Mouse (Mus musculus): ENCODE measurements around the gene Blcap.
A peak's percentile ranks its signal among the peaks of the same experiment; 100 is the strongest.
"Not testable (repeated sequence)": the region's sequence is repeated elsewhere in the genome, so short reads cannot be mapped to it uniquely, and the experiment has no call there.

Gene Blcap

GRCm38 (mm10) chr2:157571224-157571832 is at the start of gene Blcap:
Gene Blcap (minus strand): TSS chr2:157571274.
- DNase-seq: peak; percentile 77

GRCm38 (mm10) chr2:157618393-157618792 is 47.3 kb upstream of the Blcap start:
- no peak for DNase-seq

- no peak for DNase-seq
Measured at GRCm38 (mm10) chr2:157613997-157614396, 42.9 kb upstream of the Blcap start.

DNA sequence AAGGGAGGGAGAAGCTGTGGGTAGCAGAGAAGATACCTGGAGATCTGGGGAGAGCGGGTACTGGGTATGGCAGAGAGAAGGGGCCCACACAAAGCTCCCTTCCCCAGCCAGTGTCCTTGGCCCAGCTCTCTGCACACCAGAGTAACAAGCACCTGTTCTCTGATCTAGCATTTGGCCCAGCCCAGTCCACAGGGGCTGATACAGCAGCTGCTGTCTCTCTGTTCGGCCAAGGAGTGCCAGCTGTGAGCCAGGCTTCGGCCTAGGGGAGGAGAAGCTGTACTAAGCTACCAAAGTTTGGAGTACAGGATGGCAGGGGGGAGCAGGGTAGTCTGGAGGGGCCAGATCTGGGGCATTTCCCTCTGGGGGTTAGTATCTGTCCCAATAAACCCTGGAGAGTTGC is 40.7 kb upstream of the Blcap start:
- DNase-seq: no peak

DNA sequence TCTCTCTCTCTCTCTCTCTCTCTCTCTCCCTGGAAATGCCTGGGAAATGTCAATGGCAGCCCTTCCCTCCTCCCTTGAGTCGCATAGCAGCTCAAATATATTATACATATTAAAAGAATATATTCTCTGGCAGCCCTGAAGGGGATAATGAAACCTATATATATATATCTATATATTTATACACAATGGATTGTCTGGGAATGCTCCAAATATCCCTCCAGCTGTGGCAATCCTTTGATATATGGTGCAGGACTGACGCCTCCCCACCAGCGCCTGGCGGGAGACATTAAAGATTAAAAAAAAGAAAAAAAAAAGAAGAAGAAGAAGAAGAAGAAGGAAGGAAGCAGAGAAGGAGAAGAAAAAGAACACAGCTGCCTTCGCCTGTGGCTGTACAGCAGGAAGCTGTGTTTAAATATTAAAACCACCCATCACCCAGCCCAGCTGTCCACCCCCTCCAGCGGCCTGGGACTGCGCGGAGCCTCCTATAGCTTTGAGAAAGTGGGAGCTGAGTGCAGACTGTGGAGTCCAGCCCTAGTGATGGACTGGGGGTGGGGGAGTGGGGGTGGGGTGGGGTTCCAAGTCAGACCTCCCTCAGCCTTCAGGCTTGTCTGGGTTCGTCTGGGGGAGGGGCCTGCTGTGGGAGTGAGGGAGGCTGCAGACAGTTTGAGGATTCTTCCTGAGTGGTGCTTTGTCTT is 36.6 kb upstream of the Blcap start:
- DNase-seq: no peak

DNA sequence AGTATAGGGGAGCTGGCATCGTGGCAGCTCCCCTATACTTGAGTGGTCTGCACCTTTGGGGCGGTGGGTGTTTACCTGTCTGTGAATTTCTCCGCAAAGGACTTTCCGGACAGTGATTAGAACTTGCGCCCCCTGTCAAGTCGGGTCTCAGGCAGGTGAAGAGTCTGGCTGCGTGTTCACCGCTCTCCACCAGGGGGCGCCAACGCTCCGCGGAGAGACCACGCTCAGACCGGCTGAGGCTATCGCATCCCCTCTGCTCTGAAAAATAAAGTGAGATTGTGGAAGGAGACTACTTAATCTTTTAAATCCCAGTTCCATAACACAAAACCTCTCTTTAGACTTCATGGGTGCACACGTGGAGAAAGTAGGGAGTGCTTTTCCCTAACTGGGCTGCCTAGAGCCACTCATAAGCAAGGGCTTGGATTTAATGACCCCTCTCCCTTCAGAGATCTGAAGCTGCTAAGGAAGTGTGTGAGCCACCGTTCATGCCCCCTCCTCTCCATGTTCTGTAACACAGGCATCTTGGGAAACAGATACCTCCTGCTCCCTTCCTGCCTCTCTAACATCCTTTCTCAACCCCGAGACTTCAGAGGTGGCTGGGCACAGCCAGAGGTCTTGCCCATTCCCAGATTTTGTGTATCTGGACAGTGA is 34.1 kb upstream of the Blcap start:
- DNase-seq: peak; percentile 79

DNA sequence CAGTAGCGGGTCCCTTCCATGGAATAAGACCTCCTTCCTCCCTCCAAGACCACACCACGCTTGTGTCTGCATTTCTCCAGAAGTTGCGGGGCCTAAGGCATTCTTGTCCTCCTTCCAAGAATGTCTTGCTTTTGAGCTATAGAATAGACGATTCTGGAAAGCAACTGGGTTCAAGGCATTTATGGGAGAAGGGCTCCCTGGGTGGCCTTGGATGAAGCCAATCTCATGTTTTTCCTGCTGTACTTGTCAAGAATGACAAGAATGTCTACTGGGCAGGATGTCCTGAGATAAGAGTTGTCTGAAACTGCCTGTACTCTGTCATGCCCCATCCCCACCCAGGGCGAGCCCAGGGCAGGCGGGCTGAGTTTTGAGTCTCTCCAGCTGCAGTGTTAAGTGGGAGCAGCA is 30.4 kb upstream of the Blcap start:
- DNase-seq: peak; percentile 57

DNA sequence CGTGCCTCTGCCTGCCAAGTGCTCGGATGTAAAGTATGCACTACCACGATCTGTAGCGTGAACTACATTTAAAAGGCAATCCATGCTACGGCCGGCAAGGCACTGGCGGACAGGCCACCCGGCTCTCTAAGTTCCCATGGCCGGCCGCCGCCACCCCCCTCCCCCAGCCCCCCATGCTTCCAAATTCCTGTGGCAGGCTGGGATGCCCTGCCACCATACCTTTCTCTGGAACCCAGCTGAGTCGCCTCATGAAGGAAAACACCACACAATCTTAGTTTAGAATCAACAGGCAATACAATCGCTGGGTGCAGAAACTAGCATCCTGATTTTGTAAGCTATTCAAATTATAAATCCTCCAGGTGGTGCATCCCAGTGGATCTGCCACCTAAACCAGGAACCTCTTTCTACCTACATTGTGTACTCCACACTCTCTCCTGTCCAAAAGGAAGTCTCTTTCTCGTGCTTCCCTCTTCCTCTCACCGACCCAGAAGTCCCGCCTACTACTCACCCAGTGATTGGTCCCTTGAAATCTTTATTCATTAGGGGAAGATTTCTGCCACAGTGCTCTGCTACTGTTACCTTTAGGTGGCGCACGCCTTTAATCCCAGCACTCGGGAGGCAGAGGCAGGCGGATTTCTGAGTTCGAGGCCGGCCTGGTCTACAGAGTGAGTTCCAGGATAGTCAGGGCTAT is 25.9 kb upstream of the Blcap start:
- DNase-seq: no peak

DNA sequence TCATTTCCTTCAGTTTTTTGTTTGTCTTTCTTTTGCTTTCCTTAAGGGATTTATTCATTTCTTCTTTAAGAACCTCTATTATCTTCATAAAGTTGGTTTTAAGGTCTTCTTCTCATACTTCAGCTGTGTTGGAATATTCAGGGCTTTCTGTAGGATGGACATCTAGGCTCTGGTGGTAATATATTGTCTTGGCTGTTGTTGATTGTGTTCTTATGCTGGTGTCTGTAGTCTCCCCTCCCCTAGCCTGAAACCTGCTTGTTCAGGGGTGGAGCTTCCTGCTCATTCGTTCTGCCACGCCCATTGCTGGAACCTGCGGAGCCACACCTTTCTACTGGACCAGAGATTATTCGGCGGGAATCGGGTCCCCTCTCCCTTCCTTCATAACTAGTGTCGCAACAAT is 14.3 kb upstream of the Blcap start:
- not testable (repeated sequence) for DNase-seq

DNA sequence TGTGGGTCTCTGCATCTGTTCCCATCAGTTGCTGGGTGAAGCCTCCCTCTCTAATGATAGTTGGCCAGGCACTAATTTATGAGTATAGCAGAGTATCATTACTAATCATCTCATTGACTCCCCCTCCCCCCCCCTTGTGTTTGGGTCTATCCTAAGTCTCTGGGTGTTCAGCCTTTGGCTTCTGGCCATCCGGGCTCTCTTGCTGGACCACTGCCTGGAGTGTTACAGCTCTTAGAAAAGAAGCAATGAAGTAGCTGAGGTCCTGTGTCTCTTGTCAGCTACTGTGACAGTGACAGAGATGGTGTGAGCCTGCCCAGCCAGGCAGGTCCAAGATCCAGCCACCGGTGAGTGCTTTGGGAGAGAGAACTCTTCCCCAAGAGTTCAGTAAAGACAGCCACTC is 1.7 kb upstream of the Blcap start:
- peak; percentile 56 for DNase-seq

DNA sequence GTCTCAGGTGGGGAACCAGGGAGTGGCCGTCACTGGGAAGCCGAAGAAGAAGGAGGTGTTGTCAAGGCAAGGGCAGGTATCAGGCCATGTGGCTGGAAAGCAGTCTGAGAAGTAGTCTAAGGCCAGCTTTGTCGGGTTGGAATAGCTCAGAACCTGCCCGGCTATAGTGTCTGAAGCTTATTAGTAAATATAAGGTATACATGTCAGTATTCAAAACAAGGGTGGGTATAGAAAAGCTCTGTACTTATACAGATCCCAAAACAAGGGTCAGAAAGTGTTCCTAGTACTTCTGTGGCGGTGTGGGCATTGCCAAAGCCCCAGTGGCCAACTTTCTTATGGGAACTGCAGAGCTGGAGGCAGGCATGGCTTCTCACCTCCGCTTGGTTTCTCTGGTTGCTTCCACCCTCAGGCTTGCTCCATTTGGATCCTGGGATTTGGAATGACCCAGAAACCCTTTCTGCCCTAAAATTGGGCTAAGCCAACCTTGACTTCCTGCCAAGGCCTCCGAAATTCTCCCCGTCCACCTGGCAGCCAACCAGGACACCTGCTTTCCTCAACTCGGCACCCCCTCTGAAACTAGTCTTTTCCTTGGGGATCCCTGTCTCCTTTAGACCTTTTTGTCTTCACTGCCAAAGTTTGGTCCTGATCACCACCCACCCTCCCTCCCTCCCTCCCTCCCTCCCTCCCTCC is 1.1 kb downstream of the Blcap start:
- no peak for DNase-seq

DNA sequence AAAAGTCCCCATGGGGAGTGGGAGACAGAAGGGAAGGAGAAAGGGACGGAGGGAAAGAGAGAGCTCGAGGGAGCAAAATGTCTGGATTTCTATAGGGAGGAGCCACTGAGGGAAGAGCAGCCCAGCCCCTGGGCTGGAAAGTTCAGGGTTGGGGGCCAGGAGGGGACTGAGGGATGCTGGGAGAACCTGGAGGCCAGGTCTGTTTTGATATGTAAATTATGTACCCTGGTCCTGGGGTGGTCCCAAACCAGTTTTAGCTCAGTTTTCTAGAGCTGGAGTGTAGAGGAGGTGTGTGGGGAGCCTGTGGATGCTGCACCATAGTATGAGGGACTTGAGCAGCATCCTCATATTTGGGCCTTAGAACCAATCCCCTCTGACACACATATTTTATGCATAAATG is 2.2 kb downstream of the Blcap start:
- no peak for DNase-seq

GRCm38 (mm10) chr2:157567235-157567961 is 3.7 kb downstream of the Blcap start:
- DNase-seq: no peak

DNA sequence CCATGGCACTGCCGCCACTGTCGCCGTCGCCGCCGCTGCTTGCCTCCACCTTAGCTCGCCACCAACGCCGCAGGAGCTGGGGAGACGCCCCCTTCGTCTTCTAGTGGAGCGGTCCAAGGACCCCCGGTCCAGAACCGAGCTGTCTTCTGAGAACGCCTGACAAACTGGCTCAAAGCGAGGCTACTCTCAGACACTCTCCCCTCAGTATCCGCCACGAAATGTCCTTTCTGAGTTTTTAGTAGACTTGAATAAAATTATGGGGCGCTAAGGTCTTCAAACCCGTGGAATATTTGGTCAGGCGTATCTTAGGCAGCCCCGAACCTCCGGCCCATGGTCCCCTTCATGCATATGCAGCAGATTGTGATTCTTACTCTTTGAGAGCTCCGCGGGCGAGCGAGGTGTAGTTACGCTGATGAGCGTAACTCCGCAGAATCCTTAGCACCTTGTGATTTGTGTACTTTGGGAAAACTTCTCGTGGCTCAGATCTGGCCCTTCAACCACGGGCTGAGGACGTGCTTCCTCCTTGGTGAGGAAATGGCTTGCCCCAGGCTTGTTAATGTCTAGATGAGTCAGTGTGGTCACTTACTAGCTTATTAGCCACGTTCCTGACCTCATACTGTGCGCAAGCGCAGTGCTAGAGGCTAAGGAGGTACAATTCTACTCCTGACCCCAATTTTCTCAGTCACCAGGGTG is 4.7 kb downstream of the Blcap start:
- peak; percentile 89 for DNase-seq

DNA sequence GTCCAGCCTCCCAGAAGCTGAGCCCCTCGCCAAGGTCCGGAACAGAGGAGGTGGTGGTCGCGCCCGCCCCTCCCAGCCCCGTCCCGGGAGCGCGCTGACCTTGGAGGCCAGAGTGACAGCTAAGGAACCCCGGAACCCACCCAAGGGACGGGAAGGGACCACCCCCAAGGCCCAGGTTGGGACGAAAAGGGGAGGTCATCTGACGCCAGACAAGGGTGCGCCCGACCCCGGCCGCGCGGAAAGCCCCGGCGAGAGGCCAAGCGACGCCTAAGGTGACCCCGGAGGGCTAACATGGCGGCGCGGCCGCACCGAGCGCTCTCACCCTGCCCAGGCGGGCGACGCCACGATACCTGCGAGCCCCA is 5.2 kb downstream of the Blcap start:
- no peak for DNase-seq

DNA sequence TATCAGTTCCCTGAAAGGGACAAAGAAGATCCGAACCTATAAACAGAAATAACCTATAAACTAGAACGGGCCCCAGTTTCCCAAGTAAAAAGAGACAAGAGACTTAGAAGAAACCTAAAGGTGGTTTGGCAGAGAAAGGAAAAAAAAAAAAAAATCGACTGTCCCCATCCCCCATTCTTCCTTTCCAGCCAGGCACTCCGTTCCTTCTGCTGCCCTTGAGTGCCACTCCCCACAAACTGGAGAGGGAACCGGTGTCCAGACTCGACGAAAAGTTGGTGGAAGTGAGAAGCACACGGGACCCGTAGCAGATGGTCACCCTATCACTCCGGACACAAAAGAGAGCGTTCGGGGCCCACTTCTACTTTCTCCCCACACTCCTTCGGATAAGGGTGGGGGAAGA is 5.6 kb downstream of the Blcap start:
- DNase-seq: peak; percentile 62

DNA sequence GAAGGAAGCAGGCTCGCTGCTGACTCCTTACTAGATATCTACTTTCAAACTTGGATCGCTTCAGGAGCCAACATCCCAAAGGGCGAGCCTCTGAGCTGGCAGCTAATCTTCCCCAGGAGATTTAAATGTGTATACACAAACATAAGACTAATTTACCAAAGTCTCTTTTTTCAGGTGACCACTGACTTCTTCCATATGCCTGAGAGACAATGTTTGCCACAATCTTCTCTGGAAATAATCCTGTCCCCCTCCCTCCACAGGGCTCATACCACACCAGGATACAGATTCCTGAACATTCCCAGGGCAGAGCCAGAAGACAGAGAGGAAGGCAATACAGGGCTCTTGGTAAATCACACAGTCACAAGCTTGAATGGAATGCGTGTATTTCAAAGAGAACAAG is 6.4 kb downstream of the Blcap start:
- DNase-seq: no peak

DNA sequence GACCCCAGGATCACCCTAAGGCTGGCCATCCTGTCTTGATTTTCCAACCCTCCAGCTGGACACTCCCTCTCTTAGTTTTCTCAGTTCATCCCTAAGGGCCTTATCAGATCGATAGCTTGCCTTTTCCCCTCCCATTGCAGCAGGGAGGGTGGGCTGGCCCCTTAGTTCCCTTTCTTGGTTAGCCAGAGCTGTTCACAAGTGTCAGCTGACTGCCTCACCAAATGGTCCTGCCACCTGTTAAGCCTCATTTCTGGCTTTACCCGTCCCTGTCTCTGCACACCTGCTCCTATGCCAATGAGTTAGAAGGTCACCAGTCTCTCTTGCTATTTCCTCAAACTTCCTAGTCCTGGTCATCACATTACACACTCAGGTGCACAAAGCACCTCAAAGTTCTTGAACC is 8.0 kb downstream of the Blcap start:
- DNase-seq: no peak

- peak; percentile 94 for DNase-seq
Measured at GRCm38 (mm10) chr2:157561165-157561836, 9.8 kb downstream of the Blcap start.

GRCm38 (mm10) chr2:157560302-157560701 is 10.8 kb downstream of the Blcap start:
- no peak for DNase-seq

- peak; percentile 45 for DNase-seq
Measured at GRCm38 (mm10) chr2:157559858-157560257, 11.2 kb downstream of the Blcap start, which contains the start of gene Nnat. Gene Nnat (plus strand): TSS chr2:157560078.

All from lung, postnatal 10 days (tissue).